26 mouse cellular contexts compared by ENCODE assay signal in genomic region chr8:107542151-107542550, GRCm38 (mm10). TPM values are rescaled to one million over a fixed set of nuclear protein-coding genes. Genes with fewer than 3 reads are reported as not detected.
DNase-seq lines count a peak whose midpoint lies in the region; ATAC-seq and TF ChIP-seq lines count a peak whose summit lies in the region.
"Had no signal": no experiment of that assay in that cellular context is flagged by ENCODE, and none has a peak within 500 bp of the region (broad histone marks: within the 10 kb centered on the region; RNA-seq: fewer than 3 reads in every experiment).

No protein-coding gene starts in this region.

- no peak for TF ChIP-seq CTCF in heart, adult 2 months (IDR thresholded peaks at IDR 0.05)

- H3K9me3 ChIP-seq in heart, embryonic 12.5 days (replicated peaks) = no peaks in the 10 kb centered on the region
- no peaks in the 10 kb centered on the region for H3K9me3 ChIP-seq in lung, embryonic 16.5 days (ENCODE audit: control insufficient read depth, low read length)
- H3K9me3 ChIP-seq: forebrain, embryonic 10.5 days; hindbrain, embryonic 10.5 days; intestine, embryonic 15.5 days; liver, embryonic 12.5 days; midbrain, embryonic 15.5 days; neural tube, embryonic 12.5 days had no signal

- no peaks in the 10 kb centered on the region for H3K36me3 ChIP-seq in heart, adult 2 months (ENCODE audit: control insufficient read depth, insufficient read depth, low read length)
- H3K36me3 ChIP-seq in heart, embryonic 12.5 days = 0 out of 2 replicates have a peak, but pooled peaks cover 5% of the 10 kb centered on the region
- H3K36me3 ChIP-seq in lung, embryonic 16.5 days (ENCODE audit: control insufficient read depth, insufficient read depth, low read length) = no peaks in the 10 kb centered on the region
- H3K36me3 ChIP-seq: intestine, embryonic 15.5 days had no signal

- H3K4me1 ChIP-seq in heart, adult 2 months (ENCODE audit: control insufficient read depth, insufficient read depth, low read length) = peaks cover 6% of the 10 kb centered on the region
- H3K4me1 ChIP-seq in heart, embryonic 12.5 days (replicated peaks) = peaks cover 51% of the 10 kb centered on the region
- peaks cover 12% of the 10 kb centered on the region for H3K4me1 ChIP-seq in lung, embryonic 16.5 days (replicated peaks; ENCODE audit: control insufficient read depth, insufficient read depth, low read length)
- H3K4me1 ChIP-seq: midbrain, embryonic 15.5 days had no signal

- ATAC-seq in heart, embryonic 12.5 days (ENCODE audit: insufficient number of reproducible peaks, low FRiP score) = no peak
- no peak for ATAC-seq in lung, embryonic 16.5 days (ENCODE audit: low read depth)
- ATAC-seq: forebrain, embryonic 16.5 days; hindbrain, embryonic 16.5 days; intestine, embryonic 15.5 days; liver, embryonic 12.5 days; midbrain, embryonic 15.5 days; Patski had no signal

- 55% methylated on average over 3 of the region's 3 CpGs for WGBS in heart, adult 2 months
- WGBS in heart, embryonic 12.5 days = 73% methylated on average over 3 of the region's 3 CpGs
- WGBS in lung, embryonic 16.5 days = 82% methylated on average over 3 of the region's 3 CpGs

- H3K79me2 ChIP-seq in heart, adult 2 months (replicated peaks; ENCODE audit: control insufficient read depth, insufficient read depth, low read length) = no peaks in the 10 kb centered on the region

- intact Hi-C loops in heart, adult 2 months (cut with DNase I) = loop anchor here (5.0 kb wide), 1 partner anchor 45 kb away; no protein-coding TSS in a partner anchor
- intact Hi-C loops in left cerebral cortex, postnatal 36 days (cut with DNase I) = no loop called here

- peak overlapping the region; percentile 41 for H3K27ac ChIP-seq in heart, adult 2 months
- H3K27ac ChIP-seq in heart, embryonic 12.5 days (ENCODE audit: poor library complexity, severe bottlenecking) = no peak overlapping the region
- peak overlapping the region; percentile 75 for H3K27ac ChIP-seq in lung, embryonic 16.5 days (ENCODE audit: low read length)
- H3K27ac ChIP-seq: forebrain, embryonic 10.5 days; hindbrain, embryonic 10.5 days; intestine, embryonic 15.5 days; liver, embryonic 12.5 days; midbrain, embryonic 15.5 days; neural tube, embryonic 12.5 days had no signal

- H3K4me2 ChIP-seq in heart, embryonic 12.5 days = no peak overlapping the region
- H3K4me2 ChIP-seq in lung, embryonic 16.5 days (ENCODE audit: low read depth, low read length) = no peak overlapping the region
- H3K4me2 ChIP-seq: intestine, embryonic 15.5 days; liver, embryonic 12.5 days; midbrain, embryonic 15.5 days; neural tube, embryonic 12.5 days had no signal

- no peak overlapping the region for H3K4me3 ChIP-seq in heart, adult 2 months
- no peak overlapping the region for H3K4me3 ChIP-seq in heart, embryonic 12.5 days
- no peak overlapping the region for H3K4me3 ChIP-seq in lung, embryonic 16.5 days (ENCODE audit: low read length)
- H3K4me3 ChIP-seq: forebrain, embryonic 10.5 days; hindbrain, embryonic 10.5 days; intestine, embryonic 15.5 days; liver, embryonic 12.5 days; midbrain, embryonic 15.5 days; neural tube, embryonic 12.5 days had no signal

- no peak for TF ChIP-seq EP300 in heart, adult 2 months (IDR thresholded peaks at IDR 0.05; ENCODE audit: insufficient read depth, low read depth, low read length)

- H3K9ac ChIP-seq in heart, adult 2 months (ENCODE audit: low read depth, low read length) = no peak overlapping the region
- no peak overlapping the region for H3K9ac ChIP-seq in heart, embryonic 12.5 days
- H3K9ac ChIP-seq in lung, embryonic 16.5 days (ENCODE audit: low read length) = no peak overlapping the region
- H3K9ac ChIP-seq: intestine, embryonic 15.5 days; liver, embryonic 12.5 days; midbrain, embryonic 15.5 days; neural tube, embryonic 12.5 days had no signal

- H3K27me3 ChIP-seq in heart, adult 2 months (ENCODE audit: control insufficient read depth, insufficient read depth, low read length) = no peaks in the 10 kb centered on the region
- no peaks in the 10 kb centered on the region for H3K27me3 ChIP-seq in heart, embryonic 12.5 days (replicated peaks)
- no peaks in the 10 kb centered on the region for H3K27me3 ChIP-seq in lung, embryonic 16.5 days (ENCODE audit: control insufficient read depth, insufficient read depth, low read depth, low read length)
- H3K27me3 ChIP-seq: intestine, embryonic 15.5 days; liver, embryonic 12.5 days; midbrain, embryonic 15.5 days; neural tube, embryonic 12.5 days; Patski had no signal

- TF ChIP-seq POLR2A in heart, adult 2 months (IDR thresholded peaks at IDR 0.05; ENCODE audit: insufficient read depth, low read depth, low read length) = no peak

- peak; percentile 15 for DNase-seq in adrenal gland, postnatal 10 days
- DNase-seq in adrenal gland, adult 2 months = no peak
- DNase-seq in heart, adult 2 months = peak in 1 of 2 experiments; percentile 37
- DNase-seq in lung, postnatal 36 days = no peak
- DNase-seq in left cerebral cortex, postnatal 36 days (ENCODE audit: low spot score in 2 of 2) = no peak
- no peak for DNase-seq in liver
- DNase-seq: adrenal gland, postnatal 25 days; cerebellum, adult 8-10 months; gastrocnemius, postnatal 25 days; kidney, adult 8-10 months; kidney, postnatal 10 days; lung, adult 18-20 months; lung, postnatal 4 days; right cerebral cortex, postnatal 14 days; spleen, adult 18-20 months had no signal

RNA-seq across cellular contexts. Expression of gene Psmd7, which starts 46.1 kb away (rescaled TPM):
- total RNA-seq in adrenal gland, postnatal 10 days (2021) = 10 to 100 TPM; 83.7 to 86.5 TPM
- 100 to 1,000 TPM; 110 to 115 TPM for total RNA-seq in adrenal gland, adult 2 months (2021)
- 33.0 and 37.1 TPM in 2 replicates for polyA plus RNA-seq in adrenal gland, adult 2 months (2012; rRNA removed)
- total RNA-seq in heart, adult 2 months (2021) = 100 to 1,000 TPM in 1 of 2 experiments, 10 to 100 TPM in 1; 91.2 to 101 TPM
- 55.3 and 80.8 TPM in 2 replicates for polyA plus RNA-seq in heart, adult 2 months (2012; rRNA removed)
- 199 and 203 TPM in 2 replicates for polyA plus RNA-seq in heart, embryonic 12.5 days (2016; fragmentation: Nextera tagmentation; extraction: Ambion mirVana)
- polyA plus RNA-seq in lung, embryonic 16.5 days (2015; fragmentation: Nextera tagmentation; extraction: Ambion mirVana) = 232 TPM in 2 replicates
- 100 to 1,000 TPM; 103 to 107 TPM for total RNA-seq in left cerebral cortex, postnatal 36 days (2021)
